Mouse (Mus musculus): ENCODE data around the gene BC035044. TPM values are rescaled to one million over a fixed set of nuclear protein-coding genes. Genes with fewer than 3 reads are reported as not detected.

BC035044 gene
- 1 to 10 TPM; 1.2 to 1.8 TPM for polyA plus RNA-seq (2017; shearing (Covaris generic))

GRCm38 (mm10) chr6:128890948-128891355, at the start of gene BC035044:
TSS of gene BC035044 (minus strand) at chr6:128891126.

GRCm38 (mm10) chr6:128934081-128934480, 43.2 kb upstream of the BC035044 start, which contains the start of gene Clec2g:
TSS of gene Clec2g (plus strand) at chr6:128934381.

DNA sequence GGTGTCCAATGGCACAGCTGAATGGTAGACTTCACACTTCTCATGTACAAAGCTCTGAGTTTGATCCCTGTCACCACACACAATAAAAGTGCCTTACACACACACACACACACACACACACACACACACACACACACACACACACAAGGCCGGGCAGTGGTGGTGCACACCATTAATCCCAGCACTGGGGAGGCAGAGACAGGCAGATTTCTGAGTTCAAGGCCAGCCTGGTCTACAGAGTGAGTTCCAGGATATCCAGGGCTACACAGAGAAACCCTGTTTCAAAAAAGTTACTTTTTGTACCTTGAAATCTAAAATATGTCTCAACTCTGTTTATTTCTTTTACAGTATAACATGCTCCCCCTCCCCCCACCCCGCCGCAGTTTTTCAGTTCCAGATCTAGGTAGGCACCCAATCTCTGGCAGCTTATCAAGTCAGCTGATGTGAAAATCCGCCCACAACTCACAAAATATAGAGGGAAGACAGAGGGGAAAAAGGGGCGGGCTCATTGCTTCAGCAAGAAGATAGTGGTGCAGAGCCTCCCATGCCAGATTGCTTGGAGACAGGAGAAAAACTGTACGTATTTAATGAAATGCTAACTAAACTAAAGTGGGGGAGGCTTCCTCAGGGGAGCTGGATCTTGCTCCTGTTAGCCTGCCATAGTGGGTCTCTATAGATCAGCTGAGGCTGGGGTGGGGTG, 3.7 kb downstream of the BC035044 start, which contains the start of gene Clec2i:
Clec2i (plus strand) TSS at position 498 of the 700 bp plus-strand sequence.

DNA sequence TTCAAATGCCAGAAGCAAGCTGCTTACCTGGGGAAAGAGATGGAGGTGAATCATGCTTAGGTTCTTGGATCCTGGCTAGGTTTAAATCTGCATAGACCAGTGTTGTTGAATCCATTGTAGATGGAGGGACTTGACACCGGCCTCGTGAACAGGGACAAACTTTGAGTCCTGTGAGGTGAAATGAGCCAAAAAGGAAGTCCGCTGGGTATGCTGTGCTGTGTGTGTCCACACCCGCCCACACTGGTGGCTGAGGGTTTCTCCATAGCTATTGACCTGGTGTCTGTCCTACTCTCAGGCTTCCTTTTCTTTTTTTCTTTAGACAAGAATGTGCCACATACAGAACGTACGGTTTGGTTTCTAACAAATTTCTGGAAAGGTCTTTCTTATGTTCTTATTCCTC, 64.8 kb downstream of the BC035044 start, which contains the start of the genes Gm44511 and Klrb1b:
Gm44511 (minus strand) TSS at position 184 of the 400 bp plus-strand sequence.
Klrb1b (minus strand) TSS at position 200 of the 400 bp plus-strand sequence.

Other genes with a start within 250 kb of the BC035044 start
- under 1 TPM in 1 of 2 experiments, not detected in 1; 0.61 TPM for gene Clec2h, start 228.7 kb downstream of the BC035044 start, polyA plus RNA-seq (2017; shearing (Covaris generic))
- gene Klrb1, start 168.1 kb downstream of the BC035044 start, polyA plus RNA-seq (2017; shearing (Covaris generic)), result not detected
- 1 to 10 TPM; 1.4 to 3.6 TPM for gene Klrb1c, start 101.9 kb downstream of the BC035044 start, polyA plus RNA-seq (2017; shearing (Covaris generic))
- not detected for gene Gm44511, start 64.8 kb downstream of the BC035044 start, polyA plus RNA-seq (2017; shearing (Covaris generic))
- under 1 TPM in 1 of 2 experiments, not detected in 1; 0.15 TPM for gene Klrb1b, start 64.8 kb downstream of the BC035044 start, polyA plus RNA-seq (2017; shearing (Covaris generic))
- 10 to 100 TPM; 75.1 to 77.5 TPM for gene Clec2i, start 3.5 kb downstream of the BC035044 start, polyA plus RNA-seq (2017; shearing (Covaris generic))
- gene Clec2g, start 43.3 kb upstream of the BC035044 start, polyA plus RNA-seq (2017; shearing (Covaris generic)), result under 1 TPM in 1 of 2 experiments, not detected in 1; 0.25 TPM
- 1 to 10 TPM; 4.5 to 7.1 TPM for gene Klrb1f, start 154.8 kb upstream of the BC035044 start, polyA plus RNA-seq (2017; shearing (Covaris generic))
- gene Clec2e, start 209.8 kb upstream of the BC035044 start, polyA plus RNA-seq (2017; shearing (Covaris generic)), result not detected